In genomic region chr8:11700060-11701032, GRCm38 (mm10) we compare ENCODE assay signal across 8 mouse cellular contexts. TPM values are rescaled to one million over a fixed set of nuclear protein-coding genes. Genes with fewer than 3 reads are reported as not detected.
A peak's percentile ranks its signal among the peaks of the same experiment; 100 is the strongest.
DNase-seq lines count a peak whose midpoint lies in the region; ATAC-seq lines count a peak whose summit lies in the region.

No protein-coding gene starts in this region.

- peak; percentile 46 for DNase-seq in T-cell, adult 2 months (ENCODE audit: low spot score)
- peak; percentile 76 to 87 for DNase-seq in cerebellum, postnatal 4 days (ENCODE audit: low spot score in 2 of 2)
- DNase-seq in gastrocnemius, adult 8-10 months (ENCODE audit: low spot score in 2 of 2): peak; percentile 40 to 54
- peak; percentile 33 for DNase-seq in hindlimb bud, embryonic 11.5 days (ENCODE audit: extremely low spot score, low read depth, low spot score)
- peak; percentile 46 to 66 for DNase-seq in left cerebral cortex, adult 8-10 months (ENCODE audit: low spot score in 2 of 2)
- DNase-seq in right cerebral cortex, postnatal 10 days (ENCODE audit: low spot score in 2 of 2): peak; percentile 81 to 91
- peak; percentile 81 for DNase-seq in urinary bladder, postnatal 14 days (ENCODE audit: low spot score)

- ATAC-seq in megakaryocyte progenitor cell, adult 5-6 weeks (replicated peaks; ENCODE audit: poor library complexity): peak; percentile 95

RNA-seq across cellular contexts. Expression of gene 1700016D06Rik, which starts 0.5 kb away (rescaled TPM):
- total RNA-seq in gastrocnemius, adult 8-10 months (2022): not detected
- total RNA-seq in left cerebral cortex, adult 8-10 months (2022): not detected
- total RNA-seq in megakaryocyte progenitor cell, adult 5-6 weeks (2015): not detected in 2 replicates
- total RNA-seq in megakaryocyte progenitor cell, adult 5-6 weeks (2017): not detected in 2 replicates

RNA-seq across cellular contexts. Expression of gene Arhgef7, which starts 27.2 kb away (rescaled TPM):
- 10 to 100 TPM; 26.8 to 33.1 (median 29.5) TPM for total RNA-seq in gastrocnemius, adult 8-10 months (2022)
- 100 to 1,000 TPM in 2 of 4 experiments, 10 to 100 TPM in 2; 98.8 to 109 (median 103) TPM for total RNA-seq in left cerebral cortex, adult 8-10 months (2022)
- 26.4 and 32.3 TPM in 2 replicates for total RNA-seq in megakaryocyte progenitor cell, adult 5-6 weeks (2015)
- total RNA-seq in megakaryocyte progenitor cell, adult 5-6 weeks (2017): 20.4 and 36.0 TPM in 2 replicates

Comparison
In these comparisons a context has a peak if more than half of its experiments do, and no peak if none do; other contexts are left out.
1. Peak in every context shown above with its lines: DNase-seq and ATAC-seq.
2. DNase-seq: peak in every context shown above with its lines; median percentile 86 in right cerebral cortex, postnatal 10 days; 82 in cerebellum, postnatal 4 days; 81 in urinary bladder, postnatal 14 days; 56 in left cerebral cortex, adult 8-10 months; 47 in gastrocnemius, adult 8-10 months; 46 in T-cell, adult 2 months; 33 in hindlimb bud, embryonic 11.5 days.